Mouse (Mus musculus) E14TG2a.4 (cell line): ENCODE results near the gene Kif26b.

Source experiments
- CTCF ChIP-seq: conservative IDR thresholded peaks from 2 replicates; pipeline ENCODE4 v1.5.1; 2014; ENCODE audit warnings: low read length
- NANOG ChIP-seq: IDR thresholded peaks from 2 replicates; pipeline ENCODE4 v1.6.1; 2014; ENCODE audit warnings: borderline replicate concordance, low read length, mixed read lengths

- no peak for TF ChIP-seq CTCF
- no peak for TF ChIP-seq NANOG
Measured at GRCm38 (mm10) chr1:178871055-178871454, 342.1 kb downstream of the Kif26b start.
